Mouse (Mus musculus): ENCODE data around the gene Thtpa. TPM values are rescaled to one million over a fixed set of nuclear protein-coding genes. Genes with fewer than 3 reads are reported as not detected.

Gene Thtpa
- polyA plus RNA-seq (2014; fragmentation: Nextera tagmentation; extraction: Ambion mirVana), result 30.4 and 30.7 TPM in 2 replicates

DNA sequence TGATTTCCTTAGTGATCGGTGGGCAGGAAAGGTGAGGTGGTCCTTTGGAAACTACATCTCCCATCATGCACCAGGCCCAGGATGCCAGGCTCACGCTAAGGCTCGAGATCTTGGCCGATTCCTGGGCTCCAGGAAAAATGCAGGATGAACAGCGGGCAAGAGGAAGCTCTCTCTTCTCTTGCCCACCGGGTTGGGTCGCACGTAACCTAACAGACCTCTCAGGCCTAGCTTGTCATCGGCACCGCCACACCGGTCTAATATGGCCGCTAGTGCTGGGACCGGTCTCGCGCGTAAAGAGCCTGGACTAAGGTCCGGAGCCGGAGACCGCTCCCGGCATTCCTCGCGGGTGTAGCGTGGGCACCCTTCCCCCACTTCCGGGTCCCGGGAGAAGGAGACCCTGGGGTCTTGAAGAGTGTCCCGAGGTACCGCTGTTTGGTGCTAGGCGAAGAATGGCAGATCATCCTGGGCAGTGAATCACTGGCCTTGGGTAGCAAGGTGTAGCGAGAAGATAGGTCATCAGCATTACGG is at the start of gene Thtpa:
Thtpa (plus strand) TSS at position 81 of the 528 bp plus-strand sequence.
- Histone ChIP-seq H3K27me3 (ENCODE audit: control insufficient read depth, insufficient read depth, low read length) (no peaks in the 10 kb centered on the region), H3K9ac (peak within 1 kb of the TSS; percentile 57), H3K4me3 (replicated peaks; ENCODE audit: low read length) (peak within 1 kb of the TSS; percentile 39), H3K4me2 (replicated peaks) (peak within 1 kb of the TSS; percentile 64), H3K36me3 (replicated peaks; ENCODE audit: control insufficient read depth, insufficient read depth) (no peaks in the 10 kb centered on the region), H3K27ac (peak within 1 kb of the TSS; percentile 90), H3K4me1 (replicated peaks; ENCODE audit: control insufficient read depth, insufficient read depth, low read length) (peaks cover 34% of the 10 kb centered on the region), H3K9me3 (ENCODE audit: control insufficient read depth, low read length) (no peaks in the 10 kb centered on the region)
- DNase-seq (ENCODE audit: low spot score) (peak; percentile 78), ATAC-seq (ENCODE audit: low FRiP score) (peak; percentile 64)
- under 1% methylated on average over 30 of the region's 30 CpGs for WGBS

DNA sequence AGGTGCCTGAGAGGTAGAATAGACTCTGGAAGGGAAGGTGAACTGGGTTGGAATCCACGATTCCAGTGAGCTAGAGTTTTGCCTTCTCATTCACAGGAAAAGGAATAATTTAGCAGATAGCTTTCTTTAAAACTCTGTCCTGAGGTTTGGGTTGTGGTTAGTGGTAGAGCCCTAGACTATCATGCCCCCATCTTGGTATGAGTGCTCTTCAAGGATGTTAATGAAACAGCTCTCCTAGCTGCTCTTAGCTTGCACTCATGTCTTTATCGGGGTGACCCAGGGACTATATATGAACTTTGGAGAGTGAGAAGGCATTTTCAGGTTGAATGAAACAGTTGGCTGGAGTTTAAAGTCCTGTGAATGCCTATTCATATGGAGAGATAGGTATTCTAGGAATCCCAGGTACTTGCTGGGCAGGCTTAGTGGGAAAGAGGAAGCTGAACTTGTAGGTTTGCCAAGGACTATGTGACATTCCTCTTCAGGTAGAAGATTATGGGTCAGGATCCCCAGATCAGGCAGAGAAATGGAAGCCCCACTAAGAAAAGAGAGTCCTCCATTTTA is 46.5 kb upstream of the Thtpa start:
- Histone ChIP-seq H3K4me2 (replicated peaks) (no peak overlapping the region), H3K4me1 (replicated peaks; ENCODE audit: control insufficient read depth, insufficient read depth, low read length) (peaks cover 7% of the 10 kb centered on the region; the same call in 1 of the 2 replicates), H3K9me3 (ENCODE audit: control insufficient read depth, low read length) (no peaks in the 10 kb centered on the region), H3K4me3 (replicated peaks; ENCODE audit: low read length) (no peak overlapping the region), H3K27ac (no peak overlapping the region), H3K27me3 (ENCODE audit: control insufficient read depth, insufficient read depth, low read length) (no peaks in the 10 kb centered on the region), H3K36me3 (replicated peaks; ENCODE audit: control insufficient read depth, insufficient read depth) (no peaks in the 10 kb centered on the region), H3K9ac (no peak overlapping the region)
- no peak for ATAC-seq (ENCODE audit: low FRiP score)
- WGBS, result 84% methylated on average over 2 of the region's 2 CpGs
- no peak for DNase-seq (ENCODE audit: low spot score)

DNA sequence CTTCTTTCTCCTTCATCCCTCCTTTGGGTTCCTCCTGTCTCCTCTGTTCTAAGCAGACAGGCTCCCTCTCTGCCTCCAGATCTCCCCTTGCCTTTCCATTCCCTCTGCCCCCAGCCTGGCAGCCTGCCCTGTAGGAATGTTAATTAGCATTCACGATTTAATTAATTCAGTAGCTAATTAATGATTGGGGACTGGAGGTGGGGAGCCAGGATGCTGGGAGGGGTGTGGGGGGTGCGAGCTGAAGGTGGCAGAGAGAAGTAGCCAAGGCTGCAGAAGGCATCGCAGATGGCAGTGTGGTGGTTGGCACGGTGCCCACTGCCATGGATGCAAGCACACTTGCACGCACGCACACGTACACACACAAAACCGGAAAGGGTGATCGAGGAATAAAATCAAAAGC is 42.1 kb upstream of the Thtpa start:
- DNase-seq (ENCODE audit: low spot score) (peak; percentile 84), ATAC-seq (ENCODE audit: low FRiP score) (peak; percentile 55)
- Histone ChIP-seq H3K9me3 (ENCODE audit: control insufficient read depth, low read length) (no peaks in the 10 kb centered on the region), H3K4me3 (replicated peaks; ENCODE audit: low read length) (no peak overlapping the region), H3K9ac (no peak overlapping the region), H3K4me1 (replicated peaks; ENCODE audit: control insufficient read depth, insufficient read depth, low read length) (peaks cover 27% of the 10 kb centered on the region), H3K27me3 (ENCODE audit: control insufficient read depth, insufficient read depth, low read length) (no peaks in the 10 kb centered on the region), H3K4me2 (replicated peaks) (peak overlapping the region; percentile 54), H3K36me3 (replicated peaks; ENCODE audit: control insufficient read depth, insufficient read depth) (no peaks in the 10 kb centered on the region), H3K27ac (peak overlapping the region; percentile 96)
- 35% methylated on average over 9 of the region's 9 CpGs for WGBS

DNA sequence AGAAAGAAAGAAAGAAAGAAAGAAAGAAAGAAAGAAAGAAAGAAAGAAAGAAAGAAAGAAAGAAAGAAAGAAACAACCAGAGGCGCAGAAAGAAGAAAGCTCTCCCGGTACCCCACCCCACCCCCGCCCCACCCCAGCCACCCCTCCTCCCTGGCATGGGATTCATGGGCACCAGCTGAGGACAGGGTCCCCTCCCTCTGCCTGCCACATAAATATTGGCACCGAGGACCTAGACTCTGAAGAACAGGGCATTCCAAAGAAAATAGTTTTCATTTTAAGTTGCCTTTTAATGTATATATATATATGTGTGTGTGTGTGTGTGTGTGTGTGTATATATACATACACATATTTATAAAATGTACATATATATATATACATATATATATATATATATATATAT is 41.5 kb upstream of the Thtpa start:
- ATAC-seq (ENCODE audit: low FRiP score) (no peak), DNase-seq (ENCODE audit: low spot score) (no peak)
- no peaks in the 10 kb centered on the region for H3K27me3 ChIP-seq (ENCODE audit: control insufficient read depth, insufficient read depth, low read length)
- peak overlapping the region; percentile 54 for H3K4me2 ChIP-seq (replicated peaks)
- peak overlapping the region; percentile 96 for H3K27ac ChIP-seq
- H3K9me3 ChIP-seq (ENCODE audit: control insufficient read depth, low read length), result no peaks in the 10 kb centered on the region
- 0 out of 2 replicates have a peak, but pooled peaks cover 3% of the 10 kb centered on the region for H3K36me3 ChIP-seq (replicated peaks; ENCODE audit: control insufficient read depth, insufficient read depth)
- 0 out of 2 replicates have a peak overlapping the region, but pooled peaks have one; percentile 33 for H3K4me3 ChIP-seq (replicated peaks; ENCODE audit: low read length)
- 47% methylated on average over 4 of the region's 4 CpGs for WGBS
- H3K4me1 ChIP-seq (replicated peaks; ENCODE audit: control insufficient read depth, insufficient read depth, low read length), result peaks cover 29% of the 10 kb centered on the region
- H3K9ac ChIP-seq, result no peak overlapping the region

DNA sequence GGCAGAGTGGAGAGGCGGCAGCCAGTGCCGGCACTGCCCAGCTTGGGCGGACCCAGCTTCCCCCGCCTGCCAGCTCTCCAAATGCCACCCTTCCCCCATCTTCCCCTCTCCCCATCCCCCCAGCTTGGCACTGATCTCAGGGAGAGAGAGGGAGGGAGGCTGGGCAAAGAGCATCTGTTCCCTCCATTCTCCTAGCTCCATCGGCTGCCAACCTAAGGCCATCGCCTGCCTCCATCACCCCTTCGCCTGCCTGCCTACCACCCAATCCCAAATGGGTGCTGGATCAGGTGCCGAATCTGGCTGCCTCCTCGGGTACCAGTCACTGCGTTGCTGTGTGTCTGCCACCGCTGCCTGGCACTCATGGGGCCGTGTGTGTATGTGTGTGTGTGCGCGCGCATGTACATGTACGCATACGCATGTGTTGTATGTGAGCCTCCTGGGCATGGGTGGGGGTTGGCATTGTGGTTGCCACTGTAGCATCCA is 40.8 kb upstream of the Thtpa start:
- Histone ChIP-seq H3K4me2 (replicated peaks) (peak overlapping the region; percentile 54), H3K36me3 (replicated peaks; ENCODE audit: control insufficient read depth, insufficient read depth) (0 out of 2 replicates have a peak, but pooled peaks cover 3% of the 10 kb centered on the region), H3K9ac (peak overlapping the region; percentile 57), H3K4me1 (replicated peaks; ENCODE audit: control insufficient read depth, insufficient read depth, low read length) (peaks cover 29% of the 10 kb centered on the region), H3K9me3 (ENCODE audit: control insufficient read depth, low read length) (no peaks in the 10 kb centered on the region), H3K27me3 (ENCODE audit: control insufficient read depth, insufficient read depth, low read length) (no peaks in the 10 kb centered on the region), H3K27ac (peak overlapping the region; percentile 96), H3K4me3 (replicated peaks; ENCODE audit: low read length) (peak overlapping the region; percentile 33)
- DNase-seq (ENCODE audit: low spot score) (peak; percentile 77), ATAC-seq (ENCODE audit: low FRiP score) (peak; percentile 82)
- WGBS, result 56% methylated on average over 17 of the region's 17 CpGs

DNA sequence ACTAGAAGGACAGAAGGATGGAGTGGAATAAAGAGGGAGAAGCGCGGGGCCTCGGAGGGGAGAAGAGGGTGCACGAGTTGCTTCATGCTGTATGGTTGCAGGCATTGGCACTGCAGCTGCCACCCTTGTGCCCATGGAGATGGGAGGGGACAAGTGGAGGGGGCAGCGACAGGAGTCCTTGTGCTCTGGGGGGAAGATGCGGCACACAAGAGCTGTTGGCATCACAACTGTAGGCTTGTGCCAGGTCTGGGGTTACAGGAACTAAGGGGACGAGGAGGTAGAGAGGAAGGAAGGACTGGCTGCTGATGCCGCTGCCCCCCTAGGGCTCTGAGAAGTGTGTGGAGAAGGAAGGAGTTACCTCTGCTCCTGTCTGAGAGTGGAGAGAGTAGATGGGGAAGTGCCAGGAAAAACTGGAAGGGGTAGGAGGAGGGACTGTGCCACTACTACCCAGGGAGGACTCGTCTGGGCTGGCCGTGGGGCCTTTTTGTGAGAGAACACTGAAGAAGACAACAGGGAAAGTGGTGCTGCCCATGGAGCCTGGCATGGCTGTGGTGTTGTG is 40.3 kb upstream of the Thtpa start:
- peak; percentile 45 for ATAC-seq (ENCODE audit: low FRiP score)
- 58% methylated on average over 10 of the region's 10 CpGs for WGBS

DNA sequence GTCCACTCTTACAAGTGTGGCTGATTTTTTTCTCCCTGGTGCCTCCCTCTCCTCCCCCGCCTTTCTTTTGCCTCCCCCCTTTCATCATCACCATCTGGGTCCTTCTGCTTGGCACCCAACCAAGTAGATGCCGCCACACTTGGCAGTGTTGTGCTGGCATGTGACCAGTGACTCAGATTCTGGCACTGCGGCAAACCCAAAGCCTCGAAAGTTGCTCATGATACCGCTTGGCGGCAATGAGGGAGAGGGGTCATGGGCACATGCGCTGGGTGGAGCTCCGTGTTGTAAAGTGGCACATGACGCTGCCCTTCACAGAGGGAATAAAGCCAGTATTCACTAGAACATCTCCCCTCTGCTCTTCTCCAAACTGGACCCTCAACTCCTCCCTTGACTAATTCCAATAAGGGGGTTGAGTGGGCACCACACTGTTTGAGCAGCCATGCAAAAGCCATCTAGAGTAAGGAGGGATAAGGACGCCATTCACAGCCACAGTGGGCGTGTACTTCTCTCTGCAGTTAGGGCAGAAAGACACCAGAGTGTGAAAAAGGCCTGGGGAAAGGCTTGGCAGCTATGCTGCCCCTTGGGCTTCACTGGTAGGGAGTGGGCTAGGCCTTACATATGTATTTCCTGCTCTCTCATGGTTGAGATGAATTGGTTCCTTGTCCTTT is 39.3 kb upstream of the Thtpa start:
- DNase-seq (ENCODE audit: low spot score), result peak; percentile 83
- peaks cover 29% of the 10 kb centered on the region for H3K4me1 ChIP-seq (replicated peaks; ENCODE audit: control insufficient read depth, insufficient read depth, low read length)
- H3K9ac ChIP-seq, result peak overlapping the region; percentile 57; the same call in 1 of the 2 replicates
- peak overlapping the region; percentile 54 for H3K4me2 ChIP-seq (replicated peaks)
- ATAC-seq (ENCODE audit: low FRiP score), result peak; percentile 63
- H3K27me3 ChIP-seq (ENCODE audit: control insufficient read depth, insufficient read depth, low read length), result no peaks in the 10 kb centered on the region
- 61% methylated on average over 11 of the region's 11 CpGs for WGBS
- H3K9me3 ChIP-seq (ENCODE audit: control insufficient read depth, low read length), result no peaks in the 10 kb centered on the region
- H3K36me3 ChIP-seq (replicated peaks; ENCODE audit: control insufficient read depth, insufficient read depth), result peaks cover 3% of the 10 kb centered on the region
- H3K27ac ChIP-seq, result peak overlapping the region; percentile 96
- peak overlapping the region; percentile 33 for H3K4me3 ChIP-seq (replicated peaks; ENCODE audit: low read length)

More for the DNA sequence above, 40.3 kb upstream of the Thtpa start:
- Histone ChIP-seq H3K4me3 (replicated peaks; ENCODE audit: low read length) (peak overlapping the region; percentile 33), H3K4me2 (replicated peaks) (peak overlapping the region; percentile 54), H3K27ac (peak overlapping the region; percentile 96), H3K9ac (peak overlapping the region; percentile 57), H3K36me3 (replicated peaks; ENCODE audit: control insufficient read depth, insufficient read depth) (peaks cover 3% of the 10 kb centered on the region; the same call in 1 of the 2 replicates), H3K4me1 (replicated peaks; ENCODE audit: control insufficient read depth, insufficient read depth, low read length) (peaks cover 29% of the 10 kb centered on the region), H3K27me3 (ENCODE audit: control insufficient read depth, insufficient read depth, low read length) (no peaks in the 10 kb centered on the region), H3K9me3 (ENCODE audit: control insufficient read depth, low read length) (no peaks in the 10 kb centered on the region)
- DNase-seq (ENCODE audit: low spot score), result no peak

DNA sequence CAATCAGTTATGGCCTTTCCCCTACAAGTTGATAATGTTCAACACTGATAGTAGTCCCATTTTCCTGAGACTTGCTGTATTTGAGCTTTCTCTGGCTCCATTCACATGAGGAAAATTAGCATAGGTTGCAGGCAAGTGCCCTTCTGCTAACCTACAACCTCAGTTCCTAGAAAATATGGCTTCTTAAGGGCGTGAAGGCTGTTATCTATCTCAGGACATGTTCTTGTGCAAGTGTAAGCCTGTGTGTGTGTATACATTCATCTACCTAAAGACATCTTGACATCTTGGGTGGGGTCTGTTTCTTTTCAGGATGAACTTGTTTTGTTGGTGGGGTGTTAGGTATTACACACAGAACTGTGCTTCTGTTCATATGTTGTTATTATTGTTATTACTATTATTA is 35.6 kb upstream of the Thtpa start:
- Histone ChIP-seq H3K9me3 (ENCODE audit: control insufficient read depth, low read length) (no peaks in the 10 kb centered on the region), H3K4me2 (replicated peaks) (peak overlapping the region; percentile 54), H3K9ac (no peak overlapping the region), H3K36me3 (replicated peaks; ENCODE audit: control insufficient read depth, insufficient read depth) (peaks cover 27% of the 10 kb centered on the region), H3K4me3 (replicated peaks; ENCODE audit: low read length) (no peak overlapping the region), H3K27me3 (ENCODE audit: control insufficient read depth, insufficient read depth, low read length) (no peaks in the 10 kb centered on the region), H3K4me1 (replicated peaks; ENCODE audit: control insufficient read depth, insufficient read depth, low read length) (peaks cover 33% of the 10 kb centered on the region), H3K27ac (no peak overlapping the region)
- no peak for ATAC-seq (ENCODE audit: low FRiP score)
- WGBS, result 92% methylated on average over 1 of the region's 1 CpGs
- DNase-seq (ENCODE audit: low spot score), result no peak

DNA sequence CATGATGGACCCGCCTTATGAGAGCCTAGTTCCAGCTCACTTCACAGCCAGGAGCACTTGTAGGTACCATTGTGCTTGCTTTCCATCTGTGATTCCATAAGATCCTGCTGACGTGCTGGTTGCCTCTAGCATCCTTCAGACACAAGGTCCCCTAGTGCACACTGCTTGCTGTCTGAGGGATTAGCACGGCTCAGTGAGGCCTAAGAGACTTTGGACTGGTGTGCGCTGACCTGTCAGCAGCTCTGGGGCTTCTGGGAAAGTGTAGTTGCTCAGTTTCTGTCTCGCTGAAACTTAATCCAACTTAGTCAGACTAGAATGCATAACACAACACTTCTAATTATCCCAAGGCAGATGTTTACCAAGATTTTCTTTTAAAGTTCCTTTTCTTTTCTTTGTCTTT is 34.7 kb upstream of the Thtpa start:
- no peak for DNase-seq (ENCODE audit: low spot score)
- H3K4me2 ChIP-seq (replicated peaks), result no peak overlapping the region
- no peak overlapping the region for H3K4me3 ChIP-seq (replicated peaks; ENCODE audit: low read length)
- H3K9ac ChIP-seq, result no peak overlapping the region
- no peaks in the 10 kb centered on the region for H3K9me3 ChIP-seq (ENCODE audit: control insufficient read depth, low read length)
- no peaks in the 10 kb centered on the region for H3K27me3 ChIP-seq (ENCODE audit: control insufficient read depth, insufficient read depth, low read length)
- no peak for ATAC-seq (ENCODE audit: low FRiP score)
- WGBS, result 58% methylated on average over 5 of the region's 5 CpGs
- peaks cover 36% of the 10 kb centered on the region for H3K36me3 ChIP-seq (replicated peaks; ENCODE audit: control insufficient read depth, insufficient read depth)
- peaks cover 26% of the 10 kb centered on the region for H3K4me1 ChIP-seq (replicated peaks; ENCODE audit: control insufficient read depth, insufficient read depth, low read length)
- H3K27ac ChIP-seq, result 0 out of 2 replicates have a peak overlapping the region, but pooled peaks have one; percentile 36
